27 mouse cellular contexts compared by ENCODE assay signal in genomic region chr16:33746074-33746676, GRCm38 (mm10). TPM values are rescaled to one million over a fixed set of nuclear protein-coding genes. Genes with fewer than 3 reads are reported as not detected.
DNase-seq lines count a peak whose midpoint lies in the region; ATAC-seq and TF ChIP-seq lines count a peak whose summit lies in the region.
"Had no signal": no experiment of that assay in that cellular context is flagged by ENCODE, and none has a peak within 500 bp of the region (broad histone marks: within the 10 kb centered on the region; RNA-seq: fewer than 3 reads in every experiment).

No protein-coding gene starts in this region.

- H3K27me3 ChIP-seq in forebrain, embryonic 14.5 days (replicated peaks; ENCODE audit: control insufficient read depth, insufficient read depth, low read length) = no peaks in the 10 kb centered on the region
- H3K27me3 ChIP-seq in forebrain, embryonic 13.5 days = no peaks in the 10 kb centered on the region
- H3K27me3 ChIP-seq in small intestine, adult 2 months (ENCODE audit: control insufficient read depth, insufficient read depth, low read length) = no peaks in the 10 kb centered on the region
- H3K27me3 ChIP-seq: heart, embryonic 13.5 days; hindbrain, embryonic 15.5 days; limb, embryonic 13.5 days; lung, embryonic 15.5 days; Patski had no signal

- peaks cover 34% of the 10 kb centered on the region for H3K36me3 ChIP-seq in forebrain, embryonic 14.5 days (ENCODE audit: control insufficient read depth, insufficient read depth, low read length)
- peaks cover 47% of the 10 kb centered on the region for H3K36me3 ChIP-seq in forebrain, embryonic 13.5 days (ENCODE audit: poor library complexity, severe bottlenecking)
- H3K36me3 ChIP-seq in small intestine, adult 2 months (ENCODE audit: control insufficient read depth, insufficient read depth, low read length) = no peaks in the 10 kb centered on the region; the same call in 1 of the 2 replicates
- H3K36me3 ChIP-seq: hindbrain, embryonic 15.5 days had no signal

- no peak for ATAC-seq in forebrain, embryonic 14.5 days
- no peak for ATAC-seq in forebrain, embryonic 13.5 days
- ATAC-seq: CD4-positive, CD25-positive, alpha-beta regulatory T cell, adult 4 months; forebrain, postnatal 0 days; Patski had no signal

- no peak overlapping the region for H3K4me3 ChIP-seq in forebrain, embryonic 14.5 days (ENCODE audit: low read depth, low read length)
- H3K4me3 ChIP-seq in forebrain, embryonic 13.5 days = no peak overlapping the region
- H3K4me3 ChIP-seq in small intestine, adult 2 months (ENCODE audit: low read depth, low read length) = no peak overlapping the region
- H3K4me3 ChIP-seq: erythroblast, embryonic 14.5 days; heart, embryonic 13.5 days; hindbrain, embryonic 15.5 days; limb, embryonic 13.5 days; lung, embryonic 15.5 days; midbrain, embryonic 10.5 days had no signal

- 79% methylated on average over 10 of the region's 10 CpGs for WGBS in forebrain, embryonic 14.5 days
- 82% methylated on average over 10 of the region's 10 CpGs for WGBS in forebrain, embryonic 13.5 days
- WGBS in small intestine, adult 2 months = 82% methylated on average over 10 of the region's 10 CpGs

- H3K9me3 ChIP-seq in forebrain, embryonic 14.5 days (replicated peaks; ENCODE audit: control insufficient read depth, low read length) = no peaks in the 10 kb centered on the region
- no peaks in the 10 kb centered on the region for H3K9me3 ChIP-seq in forebrain, embryonic 13.5 days (replicated peaks)
- H3K9me3 ChIP-seq: heart, embryonic 13.5 days; hindbrain, embryonic 15.5 days; limb, embryonic 13.5 days; lung, embryonic 15.5 days; midbrain, embryonic 10.5 days had no signal

- no peak for TF ChIP-seq CTCF in small intestine, adult 2 months (IDR thresholded peaks at IDR 0.05; ENCODE audit: extremely low read depth, insufficient read length, insufficient replicate concordance, low read depth, low read length)

- H3K27ac ChIP-seq in forebrain, embryonic 14.5 days (ENCODE audit: low read depth, low read length) = no peak overlapping the region
- H3K27ac ChIP-seq in forebrain, embryonic 13.5 days = no peak overlapping the region
- peak overlapping the region; percentile 63 for H3K27ac ChIP-seq in small intestine, adult 2 months (ENCODE audit: insufficient read depth, low read depth, low read length)
- H3K27ac ChIP-seq: heart, embryonic 13.5 days; hindbrain, embryonic 15.5 days; kidney, postnatal 0 days; limb, embryonic 13.5 days; liver, embryonic 14.5 days; lung, embryonic 15.5 days; midbrain, embryonic 10.5 days had no signal

- TF ChIP-seq POLR2A in small intestine, adult 2 months (IDR thresholded peaks at IDR 0.05; ENCODE audit: low read depth, low read length) = no peak

- no peak overlapping the region for H3K4me2 ChIP-seq in forebrain, embryonic 14.5 days (ENCODE audit: low read length)
- H3K4me2 ChIP-seq in forebrain, embryonic 13.5 days = no peak overlapping the region
- H3K4me2 ChIP-seq: heart, embryonic 13.5 days; hindbrain, embryonic 15.5 days; limb, embryonic 13.5 days; lung, embryonic 15.5 days had no signal

- peaks cover 3% of the 10 kb centered on the region; the same call in 1 of the 2 replicates for H3K4me1 ChIP-seq in forebrain, embryonic 14.5 days (ENCODE audit: control insufficient read depth, insufficient read depth, low read length)
- peaks cover 13% of the 10 kb centered on the region for H3K4me1 ChIP-seq in forebrain, embryonic 13.5 days
- H3K4me1 ChIP-seq in small intestine, adult 2 months (ENCODE audit: control insufficient read depth, insufficient read depth, insufficient read length, low read length) = peaks cover 17% of the 10 kb centered on the region; the same call in 1 of the 2 replicates

- H3K9ac ChIP-seq in forebrain, embryonic 14.5 days (ENCODE audit: low read length) = no peak overlapping the region
- no peak overlapping the region for H3K9ac ChIP-seq in forebrain, embryonic 13.5 days
- H3K9ac ChIP-seq: forebrain, postnatal 0 days; heart, embryonic 13.5 days; hindbrain, embryonic 15.5 days; limb, embryonic 13.5 days; liver, embryonic 14.5 days; lung, embryonic 15.5 days had no signal

- peak; percentile 41 for DNase-seq in forebrain, embryonic 14.5 days (ENCODE audit: low spot score)
- DNase-seq in right cerebral cortex, postnatal 10 days (ENCODE audit: low spot score in 2 of 2) = peak; percentile 62 to 68
- no peak for DNase-seq in right cerebral cortex, postnatal 25 days
- peak; percentile 82 for DNase-seq in cerebellum, adult 9-10 months
- no peak for DNase-seq in urinary bladder, postnatal 14 days (ENCODE audit: low spot score)
- DNase-seq in adipocyte (ENCODE audit: low spot score) = no peak
- DNase-seq: adrenal gland, postnatal 10 days; forebrain, postnatal 0 days; heart, adult 11 months; heart, postnatal 36 days; kidney, adult 18-20 months; lung, postnatal 4 days; retina, postnatal 1 day; thymus, adult 2 months had no signal

RNA-seq across cellular contexts. Expression of gene Muc13, which starts 47.7 kb away (rescaled TPM):
- not detected in 2 replicates for polyA plus RNA-seq in forebrain, embryonic 14.5 days (2014; fragmentation: Nextera tagmentation; extraction: Ambion mirVana)
- polyA plus RNA-seq in forebrain, embryonic 13.5 days (2015; fragmentation: Nextera tagmentation; extraction: Ambion mirVana) = 0.08 TPM in 1 of 2 replicates, not detected in the other
- polyA plus RNA-seq in small intestine, adult 2 months (2012; rRNA removed) = 2,067 and 2,412 TPM in 2 replicates
- polyA plus RNA-seq: erythroblast, embryonic 14.5 days; forebrain, postnatal 0 days; kidney, postnatal 0 days; midbrain, postnatal 0 days; Patski had no signal

Comparison
In these comparisons a context has a peak if more than half of its experiments do, and no peak if none do; other contexts are left out.
1. DNase-seq: peak in forebrain, embryonic 14.5 days (single experiment), right cerebral cortex, postnatal 10 days (2 of 2) and cerebellum, adult 9-10 months (single experiment); none in right cerebral cortex, postnatal 25 days (single experiment), urinary bladder, postnatal 14 days (single experiment) and adipocyte (single experiment).
2. RNA of gene Muc13, which starts 47.7 kb away (polyA plus RNA-seq): 2,067 to 2,412 TPM in small intestine, adult 2 months; 0.08 TPM in forebrain, embryonic 13.5 days and not detected in forebrain, embryonic 14.5 days; every median in the first group is over 1,000 times any median in the second.